Mouse (Mus musculus): Measurements from ENCODE around the gene Abcb9. TPM values are rescaled to one million over a fixed set of nuclear protein-coding genes. Genes with fewer than 3 reads are reported as not detected.
A peak's percentile ranks its signal among the peaks of the same experiment; 100 is the strongest.

Abcb9 gene
- polyA plus RNA-seq, 1 experiment from 2014 or later: 2.1 TPM

- no peak overlapping the region for H3K4me3 ChIP-seq (ENCODE audit: low read depth, low read length)
- H3K4me1 ChIP-seq (ENCODE audit: control insufficient read depth, insufficient read depth, low read length): peaks cover 20% of the 10 kb centered on the region
- 87% methylated on average over 24 of the region's 24 CpGs for WGBS
- peaks cover 22% of the 10 kb centered on the region for H3K36me3 ChIP-seq (ENCODE audit: control insufficient read depth, insufficient read depth, low read length)
- no peak overlapping the region for H3K27ac ChIP-seq (replicated peaks; ENCODE audit: low read depth, low read length)
- H3K4me2 ChIP-seq (ENCODE audit: low read depth, low read length): no peak overlapping the region
- no peaks in the 10 kb centered on the region for H3K27me3 ChIP-seq (replicated peaks; ENCODE audit: control insufficient read depth, insufficient read depth, low read length)
- H3K9ac ChIP-seq (ENCODE audit: low read depth, low read length): no peak overlapping the region
- no peaks in the 10 kb centered on the region for H3K9me3 ChIP-seq (ENCODE audit: control insufficient read depth, low read length)
- no peak for DNase-seq (ENCODE audit: low spot score)
- ATAC-seq (ENCODE audit: low read depth): no peak
These were observed 18.9 kb upstream of the Abcb9 start for GRCm38 (mm10) chr5:124114276-124115025.

GRCm38 (mm10) chr5:124113030-124113429 is 17.4 kb upstream of the Abcb9 start:
- ATAC-seq (ENCODE audit: low read depth): no peak
- H3K9ac ChIP-seq (ENCODE audit: low read depth, low read length): peak overlapping the region; percentile 80
- peaks cover 8% of the 10 kb centered on the region for H3K36me3 ChIP-seq (ENCODE audit: control insufficient read depth, insufficient read depth, low read length)
- peaks cover 20% of the 10 kb centered on the region for H3K4me1 ChIP-seq (ENCODE audit: control insufficient read depth, insufficient read depth, low read length)
- peak; percentile 33 for DNase-seq (ENCODE audit: low spot score)
- H3K27me3 ChIP-seq (replicated peaks; ENCODE audit: control insufficient read depth, insufficient read depth, low read length): no peaks in the 10 kb centered on the region
- WGBS: 18% methylated on average over 10 of the region's 14 CpGs
- H3K4me3 ChIP-seq (ENCODE audit: low read depth, low read length): peak overlapping the region; percentile 84
- peak overlapping the region; percentile 94 for H3K4me2 ChIP-seq (ENCODE audit: low read depth, low read length)
- no peak overlapping the region for H3K27ac ChIP-seq (replicated peaks; ENCODE audit: low read depth, low read length)
- H3K9me3 ChIP-seq (ENCODE audit: control insufficient read depth, low read length): no peaks in the 10 kb centered on the region

- H3K27ac ChIP-seq (replicated peaks; ENCODE audit: low read depth, low read length): peak overlapping the region; percentile 58; the same call in 1 of the 2 replicates
- no peaks in the 10 kb centered on the region for H3K9me3 ChIP-seq (ENCODE audit: control insufficient read depth, low read length)
- peak overlapping the region; percentile 80 for H3K9ac ChIP-seq (ENCODE audit: low read depth, low read length)
- H3K27me3 ChIP-seq (replicated peaks; ENCODE audit: control insufficient read depth, insufficient read depth, low read length): no peaks in the 10 kb centered on the region
- peak overlapping the region; percentile 84 for H3K4me3 ChIP-seq (ENCODE audit: low read depth, low read length)
- no peak for ATAC-seq (ENCODE audit: low read depth)
- peak overlapping the region; percentile 94 for H3K4me2 ChIP-seq (ENCODE audit: low read depth, low read length)
- 2% methylated on average over 16 of the region's 18 CpGs for WGBS
- H3K36me3 ChIP-seq (ENCODE audit: control insufficient read depth, insufficient read depth, low read length): peaks cover 3% of the 10 kb centered on the region; the same call in 1 of the 2 replicates
- no peak for DNase-seq (ENCODE audit: low spot score)
- H3K4me1 ChIP-seq (ENCODE audit: control insufficient read depth, insufficient read depth, low read length): peaks cover 20% of the 10 kb centered on the region
These were observed 16.9 kb upstream of the Abcb9 start for GRCm38 (mm10) chr5:124112531-124112930.

GRCm38 (mm10) chr5:124111742-124112497 is 16.3 kb upstream of the Abcb9 start, which contains the start of gene Ogfod2:
Gene Ogfod2, plus strand, starts transcription at chr5:124112297.
- ATAC-seq (ENCODE audit: low read depth): peak; percentile 98
- peaks cover 17% of the 10 kb centered on the region for H3K4me1 ChIP-seq (ENCODE audit: control insufficient read depth, insufficient read depth, low read length)
- H3K9ac ChIP-seq (ENCODE audit: low read depth, low read length): peak within 1 kb of the TSS; percentile 80
- H3K4me2 ChIP-seq (ENCODE audit: low read depth, low read length): peak within 1 kb of the TSS; percentile 94
- peak within 1 kb of the TSS; percentile 91 for H3K27ac ChIP-seq (replicated peaks; ENCODE audit: low read depth, low read length)
- no peaks in the 10 kb centered on the region for H3K27me3 ChIP-seq (replicated peaks; ENCODE audit: control insufficient read depth, insufficient read depth, low read length)
- peak within 1 kb of the TSS; percentile 84 for H3K4me3 ChIP-seq (ENCODE audit: low read depth, low read length)
- no peaks in the 10 kb centered on the region for H3K36me3 ChIP-seq (ENCODE audit: control insufficient read depth, insufficient read depth, low read length)
- WGBS: under 1% methylated on average over 64 of the region's 66 CpGs
- no peaks in the 10 kb centered on the region for H3K9me3 ChIP-seq (ENCODE audit: control insufficient read depth, low read length)
- DNase-seq (ENCODE audit: low spot score): peak; percentile 99

- H3K4me1 ChIP-seq (ENCODE audit: control insufficient read depth, insufficient read depth, low read length): peaks cover 12% of the 10 kb centered on the region
- H3K27ac ChIP-seq (replicated peaks; ENCODE audit: low read depth, low read length): peak overlapping the region; percentile 91; the same call in 1 of the 2 replicates
- H3K4me3 ChIP-seq (ENCODE audit: low read depth, low read length): peak overlapping the region; percentile 84
- DNase-seq (ENCODE audit: low spot score): peak; percentile 26
- no peaks in the 10 kb centered on the region for H3K36me3 ChIP-seq (ENCODE audit: control insufficient read depth, insufficient read depth, low read length)
- peak overlapping the region; percentile 94 for H3K4me2 ChIP-seq (ENCODE audit: low read depth, low read length)
- no peaks in the 10 kb centered on the region for H3K27me3 ChIP-seq (replicated peaks; ENCODE audit: control insufficient read depth, insufficient read depth, low read length)
- H3K9me3 ChIP-seq (ENCODE audit: control insufficient read depth, low read length): no peaks in the 10 kb centered on the region
- no peak for ATAC-seq (ENCODE audit: low read depth)
- 22% methylated on average over 17 of the region's 17 CpGs for WGBS
- H3K9ac ChIP-seq (ENCODE audit: low read depth, low read length): peak overlapping the region; percentile 80
These were observed 15.6 kb upstream of the Abcb9 start for GRCm38 (mm10) chr5:124111077-124111741.

- 95% methylated on average over 9 of the region's 9 CpGs for WGBS
- H3K9me3 ChIP-seq (ENCODE audit: control insufficient read depth, low read length): no peaks in the 10 kb centered on the region; the same call in 1 of the 2 replicates
- H3K36me3 ChIP-seq (ENCODE audit: control insufficient read depth, insufficient read depth, low read length): no peaks in the 10 kb centered on the region
- DNase-seq (ENCODE audit: low spot score) (no peak), ATAC-seq (ENCODE audit: low read depth) (no peak)
- H3K9ac ChIP-seq (ENCODE audit: low read depth, low read length): no peak overlapping the region
- H3K4me1 ChIP-seq (ENCODE audit: control insufficient read depth, insufficient read depth, low read length): no peaks in the 10 kb centered on the region
- H3K4me2 ChIP-seq (ENCODE audit: low read depth, low read length): no peak overlapping the region
- H3K4me3 ChIP-seq (ENCODE audit: low read depth, low read length): no peak overlapping the region
- no peak overlapping the region for H3K27ac ChIP-seq (replicated peaks; ENCODE audit: low read depth, low read length)
- no peaks in the 10 kb centered on the region for H3K27me3 ChIP-seq (replicated peaks; ENCODE audit: control insufficient read depth, insufficient read depth, low read length)
These were observed 8.0 kb upstream of the Abcb9 start for GRCm38 (mm10) chr5:124103552-124103951.

GRCm38 (mm10) chr5:124103020-124103419 is 7.4 kb upstream of the Abcb9 start:
- no peak overlapping the region for H3K4me2 ChIP-seq (ENCODE audit: low read depth, low read length)
- H3K9ac ChIP-seq (ENCODE audit: low read depth, low read length): no peak overlapping the region
- no peaks in the 10 kb centered on the region for H3K4me1 ChIP-seq (ENCODE audit: control insufficient read depth, insufficient read depth, low read length)
- DNase-seq (ENCODE audit: low spot score): no peak
- ATAC-seq (ENCODE audit: low read depth): no peak
- 73% methylated on average over 3 of the region's 3 CpGs for WGBS
- H3K9me3 ChIP-seq (ENCODE audit: control insufficient read depth, low read length): no peaks in the 10 kb centered on the region; the same call in 1 of the 2 replicates
- no peak overlapping the region for H3K27ac ChIP-seq (replicated peaks; ENCODE audit: low read depth, low read length)
- no peaks in the 10 kb centered on the region for H3K36me3 ChIP-seq (ENCODE audit: control insufficient read depth, insufficient read depth, low read length)
- no peak overlapping the region for H3K4me3 ChIP-seq (ENCODE audit: low read depth, low read length)
- H3K27me3 ChIP-seq (replicated peaks; ENCODE audit: control insufficient read depth, insufficient read depth, low read length): no peaks in the 10 kb centered on the region

- Histone ChIP-seq H3K27ac (replicated peaks; ENCODE audit: low read depth, low read length) (no peak overlapping the region), H3K9ac (ENCODE audit: low read depth, low read length) (no peak overlapping the region), H3K9me3 (ENCODE audit: control insufficient read depth, low read length) (no peaks in the 10 kb centered on the region; the same call in 1 of the 2 replicates), H3K27me3 (replicated peaks; ENCODE audit: control insufficient read depth, insufficient read depth, low read length) (no peaks in the 10 kb centered on the region), H3K4me1 (ENCODE audit: control insufficient read depth, insufficient read depth, low read length) (no peaks in the 10 kb centered on the region), H3K4me3 (ENCODE audit: low read depth, low read length) (no peak overlapping the region), H3K36me3 (ENCODE audit: control insufficient read depth, insufficient read depth, low read length) (no peaks in the 10 kb centered on the region), H3K4me2 (ENCODE audit: low read depth, low read length) (no peak overlapping the region)
- 85% methylated on average over 6 of the region's 6 CpGs for WGBS
- ATAC-seq (ENCODE audit: low read depth) (no peak), DNase-seq (ENCODE audit: low spot score) (no peak)
These were observed 6.7 kb upstream of the Abcb9 start for GRCm38 (mm10) chr5:124102326-124102725.

Data from embryonic facial prominence, embryonic 14.5 days (tissue).